Mouse (Mus musculus) lung, postnatal 36 days (tissue): ENCODE measurements at regions not wholly inside any gene's neighbourhood (a gene's known extent, or its start where the extent isn't known, plus 50 kb on each side); places are given as distances from the start of the nearest gene placed in this dataset.
"Not testable (repeated sequence)": the region's sequence is repeated elsewhere in the genome, so short reads cannot be mapped to it uniquely, and the experiment has no call there.

Source experiments
- DNase-seq: peaks from one replicate; pipeline ENCODE4 v3.0.0; 2022; ENCODE audit warnings: mixed read lengths

GRCm38 (mm10) chr19:3158149-3158548 lies 124.6 kb upstream of the Mrpl21 start:
- not testable (repeated sequence) for DNase-seq

GRCm38 (mm10) chr19:3159346-3159745 lies 123.4 kb upstream of the Mrpl21 start:
- DNase-seq = no peak

GRCm38 (mm10) chr19:3167683-3168082 lies 115.0 kb upstream of the Mrpl21 start:
- DNase-seq = no peak

GRCm38 (mm10) chr19:3182625-3183024 lies 100.1 kb upstream of the Mrpl21 start:
- DNase-seq = no peak

GRCm38 (mm10) chr19:3192644-3193043 lies 90.1 kb upstream of the Mrpl21 start:
- DNase-seq = no peak

- DNase-seq = peak; percentile 38
These were observed 78.2 kb upstream of the Mrpl21 start for GRCm38 (mm10) chr19:3204504-3204903.

GRCm38 (mm10) chr19:3205406-3205805 lies 77.3 kb upstream of the Mrpl21 start:
- not testable (repeated sequence) for DNase-seq

GRCm38 (mm10) chr19:3208283-3208682 lies 74.4 kb upstream of the Mrpl21 start:
- DNase-seq = peak; percentile 36
